ENCODE assay signal across 27 mouse cellular contexts in the genomic region with DNA sequence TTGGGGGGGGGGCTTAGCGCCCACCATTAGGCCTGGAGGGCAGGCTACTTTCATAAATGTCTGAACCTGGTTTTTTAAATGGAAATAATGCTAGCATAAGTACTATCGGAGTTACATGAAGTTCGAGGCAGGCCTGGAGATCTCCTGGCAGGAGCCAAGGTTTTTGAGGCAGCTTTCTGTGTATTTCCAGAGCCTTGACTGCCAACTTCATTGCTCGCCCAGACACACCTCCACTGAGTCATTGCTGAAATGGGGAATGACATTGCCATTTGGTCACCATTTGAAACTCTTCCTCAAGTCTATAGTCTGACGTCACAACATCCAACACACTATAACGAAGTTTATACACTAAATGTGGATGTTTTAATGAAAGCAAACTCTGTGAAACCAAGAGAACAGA.
"Had no signal": no experiment of that assay in that cellular context is flagged by ENCODE, and none has a peak within 500 bp of the region (broad histone marks: within the 10 kb centered on the region; RNA-seq: fewer than 3 reads in every experiment).

No protein-coding gene starts in this region.

- H3K27me3 ChIP-seq: heart, embryonic 12.5 days; hindbrain, embryonic 12.5 days; limb, embryonic 12.5 days; liver, embryonic 13.5 days; liver, embryonic 15.5 days had no signal

- H3K4me1 ChIP-seq: hindbrain, embryonic 10.5 days; hindbrain, embryonic 12.5 days; liver, embryonic 13.5 days; liver, embryonic 15.5 days had no signal

- H3K4me3 ChIP-seq: gastrocnemius, adult 2 months; heart, adult 2 months; heart, embryonic 12.5 days; hindbrain, embryonic 10.5 days; hindbrain, embryonic 12.5 days; layer of hippocampus, adult 2 months; left cerebral cortex, adult 2 months; limb, embryonic 10.5 days; limb, embryonic 12.5 days; liver, embryonic 13.5 days; liver, embryonic 15.5 days had no signal

- H3K9ac ChIP-seq: heart, embryonic 12.5 days; hindbrain, embryonic 12.5 days; hindbrain, embryonic 14.5 days; limb, embryonic 12.5 days; liver, embryonic 13.5 days; liver, embryonic 15.5 days; liver, postnatal 0 days had no signal

- H3K4me2 ChIP-seq: heart, embryonic 12.5 days; hindbrain, embryonic 12.5 days; hindbrain, embryonic 14.5 days; limb, embryonic 12.5 days; liver, embryonic 11.5 days; liver, embryonic 13.5 days; liver, embryonic 15.5 days had no signal

- DNase-seq: gastrocnemius, adult 2 months; gastrocnemius, postnatal 10 days; gastrocnemius, postnatal 25 days; heart, adult 2 months; heart, postnatal 10 days; heart, postnatal 4 days; kidney, adult 18-20 months; kidney, adult 8-10 months; kidney, postnatal 10 days; kidney, postnatal 25 days; kidney, postnatal 4 days; liver; liver, embryonic 13.5 days; liver, postnatal 0 days had no signal

- ATAC-seq: hindbrain, embryonic 16.5 days; inflammation-experienced regulatory T-cells, adult 6 months; intestine, postnatal 0 days; liver, postnatal 0 days had no signal

- H3K36me3 ChIP-seq: heart, embryonic 12.5 days; hindbrain, embryonic 10.5 days; hindbrain, embryonic 12.5 days; limb, embryonic 10.5 days; limb, embryonic 12.5 days; liver, embryonic 13.5 days; liver, embryonic 15.5 days had no signal

- H3K9me3 ChIP-seq: heart, embryonic 12.5 days; hindbrain, embryonic 10.5 days; hindbrain, embryonic 12.5 days; limb, embryonic 10.5 days; limb, embryonic 12.5 days; liver, embryonic 15.5 days had no signal

- H3K27ac ChIP-seq: gastrocnemius, adult 2 months; heart, adult 2 months; hindbrain, embryonic 10.5 days; hindbrain, embryonic 12.5 days; hindbrain, embryonic 14.5 days; layer of hippocampus, adult 2 months; left cerebral cortex, adult 2 months; limb, embryonic 10.5 days; limb, embryonic 12.5 days; liver, embryonic 13.5 days; liver, embryonic 15.5 days had no signal
